Mouse (Mus musculus): ENCODE results near the gene Krtap1-4. TPM values are rescaled to one million over a fixed set of nuclear protein-coding genes. Genes with fewer than 3 reads are reported as not detected.

The Krtap1-4 gene
- polyA plus RNA-seq (2014; fragmentation: Illumina TruSeq; extraction: RNeasy Lipid Tissue Mini Kit (QIAGEN cat#74804); ENCODE audit: low read depth, low replicate concordance), result not detected

DNA sequence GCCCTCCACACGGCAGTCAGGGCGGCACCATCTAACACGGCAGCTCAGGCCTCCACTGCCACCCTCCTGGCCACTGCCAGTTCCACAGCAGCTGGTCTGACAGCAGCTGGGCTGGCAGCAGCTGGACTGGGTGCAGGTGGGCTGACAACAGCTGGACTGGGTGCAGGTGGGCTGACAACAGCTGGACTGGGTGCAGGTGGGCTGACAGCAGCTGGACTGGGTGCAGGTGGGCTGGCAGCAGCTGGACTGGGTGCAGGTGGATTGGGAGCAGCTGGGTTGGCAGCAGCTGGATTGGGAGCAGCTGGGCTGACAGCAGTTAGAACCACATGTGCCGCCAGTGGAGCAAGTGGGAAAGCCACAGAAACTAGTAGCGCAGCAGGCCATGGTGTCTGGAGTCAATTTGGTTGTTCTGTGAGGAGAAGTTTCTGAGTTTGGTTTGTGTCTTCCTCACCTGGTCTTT is at the start of gene Krtap1-4:
Gene Krtap1-4 (minus strand): TSS at position 410 of the 460 bp plus-strand sequence.

DNA sequence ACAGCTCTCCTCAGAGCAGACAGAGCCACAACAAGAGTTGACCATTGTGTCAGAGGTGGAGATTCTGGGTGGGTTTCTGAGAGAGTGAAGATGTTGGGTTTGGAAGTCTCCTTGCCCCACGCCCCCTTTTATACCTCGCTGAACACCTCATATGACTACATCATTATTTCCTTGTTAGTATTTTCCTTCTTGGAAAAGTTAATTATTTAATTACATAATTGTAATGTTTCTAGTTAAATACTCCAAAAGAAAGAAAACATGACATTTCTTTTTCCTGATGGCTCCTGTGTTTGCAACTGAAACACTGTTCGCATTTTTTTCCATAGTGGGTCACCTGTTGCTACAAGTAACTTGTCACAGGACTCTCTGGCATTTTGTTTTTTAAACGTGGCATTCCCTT is 44.7 kb upstream of the Krtap1-4 start, which contains the start of gene Krtap4-1:
Gene Krtap4-1 (minus strand): TSS at position 101 of the 400 bp plus-strand sequence.

DNA sequence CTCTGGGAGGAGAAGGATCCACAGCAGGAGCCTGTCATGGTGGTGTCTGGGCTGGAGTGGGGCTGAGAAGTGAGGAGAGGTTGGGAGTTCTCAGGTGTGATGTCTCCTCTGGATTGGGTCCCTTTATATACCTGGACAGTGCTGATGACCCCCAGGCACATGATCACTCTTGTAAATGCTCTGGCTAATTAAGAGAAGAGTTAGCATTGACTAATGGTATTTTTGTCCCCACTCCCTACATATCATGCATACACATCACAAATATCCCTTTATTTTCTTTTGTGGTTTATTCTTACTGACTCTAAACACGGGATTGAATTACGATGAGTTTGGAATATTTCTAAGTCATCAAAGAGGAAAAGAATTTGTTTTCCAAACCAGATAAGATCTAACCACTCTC is 36.9 kb upstream of the Krtap1-4 start, which contains the start of gene Gm11562:
Gene Gm11562 (minus strand): TSS at position 101 of the 400 bp plus-strand sequence.

DNA sequence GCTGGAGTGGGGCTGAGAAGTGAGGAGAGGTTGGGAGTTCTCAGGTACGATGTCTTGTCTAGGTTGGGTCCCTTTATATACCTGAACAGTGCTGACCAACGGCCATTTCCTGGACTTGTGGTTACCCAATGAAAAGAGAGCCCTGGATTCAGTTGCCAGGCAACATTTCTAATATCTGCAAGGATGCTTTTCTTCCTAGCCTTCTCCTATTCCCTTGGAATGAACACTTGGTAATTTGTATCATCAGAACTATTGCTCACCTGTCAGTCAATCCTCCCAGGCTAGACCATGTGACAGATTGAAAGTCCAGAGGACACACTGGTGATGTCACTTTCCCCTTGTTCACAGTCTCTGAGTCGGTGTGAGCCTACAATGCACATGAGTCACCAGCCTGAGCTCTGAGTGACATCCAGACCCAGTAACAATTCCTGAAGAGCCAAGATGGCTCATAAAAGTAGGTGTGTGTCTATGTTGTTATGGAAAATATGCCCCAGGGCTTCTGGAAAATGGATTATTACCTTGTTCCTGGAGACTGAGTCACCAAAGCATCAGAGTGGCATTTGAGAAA is 31.4 kb upstream of the Krtap1-4 start, which contains the start of gene Krtap2-4:
Gene Krtap2-4 (minus strand): TSS at position 51 of the 568 bp plus-strand sequence.

DNA sequence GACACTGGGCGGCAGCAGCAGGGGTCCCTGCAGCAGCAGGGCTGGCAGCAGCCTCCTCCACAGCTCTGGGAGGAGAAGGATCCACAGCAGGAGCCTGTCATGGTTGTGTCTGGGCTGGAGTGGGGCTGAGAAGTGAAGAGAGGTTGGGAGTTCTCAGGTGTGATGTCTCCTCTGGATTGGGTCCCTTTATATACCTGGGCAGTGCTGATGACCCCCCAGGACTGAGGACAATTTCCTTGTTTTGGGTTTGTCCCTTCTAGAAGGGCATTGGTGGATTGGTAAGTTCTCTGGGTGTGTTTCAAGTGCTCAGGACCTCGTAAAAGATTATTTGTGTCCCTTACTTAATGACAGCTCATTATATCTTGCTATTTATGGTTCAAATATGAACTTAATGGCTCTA is 26.6 kb upstream of the Krtap1-4 start, which contains the start of gene Gm11937:
Gene Gm11937 (minus strand): TSS at position 101 of the 400 bp plus-strand sequence.

DNA sequence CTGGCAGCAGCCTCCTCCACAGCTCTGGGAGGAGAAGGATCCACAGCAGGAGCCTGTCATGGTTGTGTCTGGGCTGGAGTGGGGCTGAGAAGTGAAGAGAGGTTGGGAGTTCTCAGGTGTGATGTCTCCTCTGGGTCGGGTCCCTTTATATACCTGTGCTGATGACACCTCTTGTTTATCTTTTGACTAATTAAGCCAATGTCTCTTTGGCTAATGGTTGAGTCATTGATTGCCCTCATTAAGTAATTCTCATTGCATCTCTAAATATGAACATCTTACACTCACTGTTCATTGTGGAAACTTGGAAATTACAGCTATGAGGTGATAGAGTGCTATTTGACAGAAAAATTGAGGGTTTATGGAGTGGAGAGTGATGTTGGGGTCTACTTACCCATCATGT is 19.8 kb upstream of the Krtap1-4 start, which contains the start of gene Gm11938:
Gene Gm11938 (minus strand): TSS at position 101 of the 400 bp plus-strand sequence.

DNA sequence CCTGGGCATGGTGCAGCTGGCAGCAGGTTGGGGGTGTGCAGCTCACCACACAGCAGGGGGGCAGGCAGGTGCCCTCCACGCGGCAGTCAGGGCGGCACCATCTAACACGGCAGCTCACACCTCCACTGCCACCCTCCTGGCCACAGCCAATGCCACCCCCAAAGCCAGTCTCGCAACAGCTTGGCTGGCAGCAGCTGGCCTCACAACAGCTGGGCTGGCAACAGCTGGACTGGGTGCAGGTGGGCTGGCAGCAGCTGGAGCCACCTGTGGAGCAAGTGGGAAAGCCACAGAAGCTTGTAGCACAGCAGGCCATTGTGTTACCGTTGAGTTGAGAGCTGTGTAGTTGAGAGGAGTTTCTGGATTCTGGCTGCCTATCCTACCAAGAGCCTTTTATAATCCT is 14.3 kb upstream of the Krtap1-4 start, which contains the start of gene Krtap9-3:
Gene Krtap9-3 (minus strand): TSS at position 364 of the 400 bp plus-strand sequence.

DNA sequence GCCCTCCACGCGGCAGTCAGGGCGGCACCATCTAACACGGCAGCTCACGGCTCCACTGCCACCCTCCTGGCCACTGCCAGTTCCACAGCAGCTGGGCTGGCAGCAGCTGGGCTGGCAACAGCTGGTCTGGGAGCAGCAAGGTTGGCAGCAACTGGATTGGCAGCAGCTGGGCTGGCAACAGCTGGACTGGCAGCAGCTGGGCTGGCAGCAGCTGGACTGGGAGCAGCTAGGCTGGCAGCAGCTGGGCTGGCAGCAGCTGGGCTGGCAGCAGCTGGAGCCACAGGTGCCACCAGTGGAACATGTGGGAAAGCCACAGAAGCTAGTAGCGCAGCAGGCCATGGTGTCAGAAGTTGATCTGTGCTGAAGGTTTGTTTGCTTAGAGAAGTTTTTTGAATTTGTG is 7.5 kb upstream of the Krtap1-4 start, which contains the start of gene Krtap1-3:
Gene Krtap1-3 (minus strand): TSS at position 359 of the 400 bp plus-strand sequence.

DNA sequence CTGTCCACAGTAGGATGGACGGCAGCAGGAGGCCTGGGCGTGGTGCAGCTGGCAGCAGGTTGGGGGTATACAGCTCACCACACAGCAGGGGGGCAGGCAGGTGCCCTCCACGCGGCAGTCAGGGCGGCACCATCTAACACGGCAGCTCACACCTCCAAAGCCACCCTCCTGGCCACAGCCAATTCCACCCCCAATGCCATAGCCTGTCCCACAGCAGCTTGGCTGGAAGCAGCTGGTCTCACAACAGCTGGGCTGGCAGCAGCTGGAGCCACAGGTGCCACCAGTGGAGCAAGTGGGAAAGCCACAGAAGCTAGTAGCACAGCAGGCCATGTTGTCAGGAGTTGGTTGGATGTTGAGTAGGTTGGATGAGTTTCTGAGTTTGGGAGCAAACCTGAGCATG is 2.8 kb downstream of the Krtap1-4 start, which contains the start of gene Krtap1-5:
Gene Krtap1-5 (minus strand): TSS at position 381 of the 400 bp plus-strand sequence.

DNA sequence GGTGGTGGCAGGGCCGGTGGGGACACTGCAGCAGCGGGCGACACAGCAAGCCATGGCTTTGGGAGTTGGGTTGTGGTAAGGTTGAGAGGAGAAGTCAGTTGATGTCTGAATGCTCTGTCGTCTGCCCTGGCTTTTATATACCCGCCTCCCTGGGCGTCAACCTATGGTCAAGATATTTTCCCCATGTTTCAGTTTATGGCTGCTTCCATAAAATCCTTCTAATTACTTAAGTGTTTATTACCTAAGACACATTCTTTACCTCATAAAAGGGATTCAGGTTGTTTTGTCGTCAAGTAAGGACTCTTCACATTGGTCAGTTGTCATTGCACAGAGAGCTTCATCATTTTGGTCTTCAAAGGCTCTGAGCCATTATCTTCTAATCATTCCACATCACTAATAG is 16.9 kb downstream of the Krtap1-4 start, which contains the start of gene Krtap3-1:
Gene Krtap3-1 (minus strand): TSS at position 101 of the 400 bp plus-strand sequence.

DNA sequence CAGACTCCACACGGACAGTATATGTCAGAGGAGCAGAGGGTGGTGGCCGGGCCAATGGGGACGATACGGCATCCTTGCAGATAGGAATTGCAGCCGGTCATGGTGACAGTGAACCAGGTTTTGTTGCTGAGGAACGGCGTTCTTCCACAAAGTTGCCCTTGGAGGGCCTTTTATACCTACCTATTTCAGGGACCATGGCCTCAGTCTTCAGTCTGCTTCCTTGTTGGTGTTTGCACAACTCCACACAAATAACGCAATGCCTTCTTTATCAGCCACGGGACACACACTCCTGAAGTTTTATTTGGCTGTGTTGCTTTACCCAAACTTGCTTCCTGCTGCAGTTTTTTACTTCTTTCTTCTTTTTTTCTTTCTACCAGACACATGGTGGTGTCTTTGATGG is 24.1 kb downstream of the Krtap1-4 start, which contains the start of gene Gm11939:
Gene Gm11939 (minus strand): TSS at position 101 of the 400 bp plus-strand sequence.

DNA sequence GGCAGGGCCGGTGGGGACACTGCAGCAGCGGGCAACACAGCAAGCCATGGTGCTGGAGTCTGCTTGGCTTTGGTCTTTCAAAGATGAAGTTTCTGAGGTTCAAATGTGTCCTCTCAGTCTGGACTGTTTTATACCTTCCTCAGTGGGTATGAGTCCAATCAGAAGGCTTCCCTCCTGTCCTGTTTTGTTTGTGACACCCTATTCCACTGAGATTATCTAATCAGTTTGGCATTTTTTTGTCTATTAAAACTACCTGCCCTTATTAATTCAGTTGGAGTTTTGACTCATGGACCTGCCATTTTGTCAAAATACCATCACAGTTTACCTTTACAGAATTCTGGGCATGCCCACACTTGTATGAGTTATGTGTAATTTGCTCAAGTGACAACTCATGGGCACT is 26.7 kb downstream of the Krtap1-4 start, which contains the start of gene Krtap3-2:
Gene Krtap3-2 (minus strand): TSS at position 101 of the 400 bp plus-strand sequence.

DNA sequence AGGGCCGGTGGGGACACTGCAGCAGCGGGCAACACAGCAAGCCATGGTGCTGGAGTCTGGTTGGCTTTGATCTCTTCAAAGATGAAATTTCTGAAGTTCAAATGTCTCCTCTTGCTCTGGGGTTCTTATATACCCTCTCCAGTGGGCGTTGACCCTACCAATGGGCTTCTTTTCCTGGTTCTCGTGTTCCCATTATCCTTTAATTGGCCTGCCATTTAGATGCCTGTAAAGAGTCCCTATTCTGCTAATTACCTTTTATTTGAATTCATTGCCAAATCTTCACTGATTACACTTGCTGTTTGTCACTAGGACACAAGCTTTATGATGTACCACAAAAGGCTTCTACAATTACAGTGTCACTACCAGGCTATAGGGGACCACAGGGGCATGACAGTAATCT is 32.7 kb downstream of the Krtap1-4 start, which contains the start of gene Krtap3-3:
Gene Krtap3-3 (minus strand): TSS at position 101 of the 400 bp plus-strand sequence.

Other genes with a start within 250 kb of the Krtap1-4 start
- gene Krt26, start 245.7 kb downstream of the Krtap1-4 start, polyA plus RNA-seq (2014; fragmentation: Illumina TruSeq; extraction: RNeasy Lipid Tissue Mini Kit (QIAGEN cat#74804); ENCODE audit: low read depth, low replicate concordance), result not detected
- not detected for gene Krt27, start 232.6 kb downstream of the Krtap1-4 start, polyA plus RNA-seq (2014; fragmentation: Illumina TruSeq; extraction: RNeasy Lipid Tissue Mini Kit (QIAGEN cat#74804); ENCODE audit: low read depth, low replicate concordance)
- gene Krt28, start 208.8 kb downstream of the Krtap1-4 start, polyA plus RNA-seq (2014; fragmentation: Illumina TruSeq; extraction: RNeasy Lipid Tissue Mini Kit (QIAGEN cat#74804); ENCODE audit: low read depth, low replicate concordance), result not detected
- 4.5 TPM for gene Krt10, start 194.3 kb downstream of the Krtap1-4 start, polyA plus RNA-seq (2014; fragmentation: Illumina TruSeq; extraction: RNeasy Lipid Tissue Mini Kit (QIAGEN cat#74804); ENCODE audit: low read depth, low replicate concordance)
- gene Krt12, start 161.4 kb downstream of the Krtap1-4 start, polyA plus RNA-seq (2014; fragmentation: Illumina TruSeq; extraction: RNeasy Lipid Tissue Mini Kit (QIAGEN cat#74804); ENCODE audit: low read depth, low replicate concordance), result not detected
- 0.31 TPM for gene Krt20, start 145.5 kb downstream of the Krtap1-4 start, polyA plus RNA-seq (2014; fragmentation: Illumina TruSeq; extraction: RNeasy Lipid Tissue Mini Kit (QIAGEN cat#74804); ENCODE audit: low read depth, low replicate concordance)
- gene Krt23, start 90.5 kb downstream of the Krtap1-4 start, polyA plus RNA-seq (2014; fragmentation: Illumina TruSeq; extraction: RNeasy Lipid Tissue Mini Kit (QIAGEN cat#74804); ENCODE audit: low read depth, low replicate concordance), result not detected
- gene Krt39, start 62.3 kb downstream of the Krtap1-4 start, polyA plus RNA-seq (2014; fragmentation: Illumina TruSeq; extraction: RNeasy Lipid Tissue Mini Kit (QIAGEN cat#74804); ENCODE audit: low read depth, low replicate concordance), result not detected
- not detected for gene Krt40, start 40.5 kb downstream of the Krtap1-4 start, polyA plus RNA-seq (2014; fragmentation: Illumina TruSeq; extraction: RNeasy Lipid Tissue Mini Kit (QIAGEN cat#74804); ENCODE audit: low read depth, low replicate concordance)
- not detected for gene Krtap3-3, start 32.8 kb downstream of the Krtap1-4 start, polyA plus RNA-seq (2014; fragmentation: Illumina TruSeq; extraction: RNeasy Lipid Tissue Mini Kit (QIAGEN cat#74804); ENCODE audit: low read depth, low replicate concordance)
- gene Krtap3-2, start 26.8 kb downstream of the Krtap1-4 start, polyA plus RNA-seq (2014; fragmentation: Illumina TruSeq; extraction: RNeasy Lipid Tissue Mini Kit (QIAGEN cat#74804); ENCODE audit: low read depth, low replicate concordance), result not detected
- gene Gm11939, start 24.2 kb downstream of the Krtap1-4 start, polyA plus RNA-seq (2014; fragmentation: Illumina TruSeq; extraction: RNeasy Lipid Tissue Mini Kit (QIAGEN cat#74804); ENCODE audit: low read depth, low replicate concordance), result not detected
- not detected for gene Krtap3-1, start 17.0 kb downstream of the Krtap1-4 start, polyA plus RNA-seq (2014; fragmentation: Illumina TruSeq; extraction: RNeasy Lipid Tissue Mini Kit (QIAGEN cat#74804); ENCODE audit: low read depth, low replicate concordance)
- not detected for gene Krtap1-5, start 2.6 kb downstream of the Krtap1-4 start, polyA plus RNA-seq (2014; fragmentation: Illumina TruSeq; extraction: RNeasy Lipid Tissue Mini Kit (QIAGEN cat#74804); ENCODE audit: low read depth, low replicate concordance)
- not detected for gene Krtap1-3, start 7.7 kb upstream of the Krtap1-4 start, polyA plus RNA-seq (2014; fragmentation: Illumina TruSeq; extraction: RNeasy Lipid Tissue Mini Kit (QIAGEN cat#74804); ENCODE audit: low read depth, low replicate concordance)
- not detected for gene Krtap9-3, start 14.5 kb upstream of the Krtap1-4 start, polyA plus RNA-seq (2014; fragmentation: Illumina TruSeq; extraction: RNeasy Lipid Tissue Mini Kit (QIAGEN cat#74804); ENCODE audit: low read depth, low replicate concordance)
- not detected for gene Gm11938, start 19.7 kb upstream of the Krtap1-4 start, polyA plus RNA-seq (2014; fragmentation: Illumina TruSeq; extraction: RNeasy Lipid Tissue Mini Kit (QIAGEN cat#74804); ENCODE audit: low read depth, low replicate concordance)
- not detected for gene Gm11937, start 26.5 kb upstream of the Krtap1-4 start, polyA plus RNA-seq (2014; fragmentation: Illumina TruSeq; extraction: RNeasy Lipid Tissue Mini Kit (QIAGEN cat#74804); ENCODE audit: low read depth, low replicate concordance)
- not detected for gene Krtap2-4, start 31.2 kb upstream of the Krtap1-4 start, polyA plus RNA-seq (2014; fragmentation: Illumina TruSeq; extraction: RNeasy Lipid Tissue Mini Kit (QIAGEN cat#74804); ENCODE audit: low read depth, low replicate concordance)
- gene Gm11562, start 36.8 kb upstream of the Krtap1-4 start, polyA plus RNA-seq (2014; fragmentation: Illumina TruSeq; extraction: RNeasy Lipid Tissue Mini Kit (QIAGEN cat#74804); ENCODE audit: low read depth, low replicate concordance), result not detected
- not detected for gene Krtap4-1, start 44.6 kb upstream of the Krtap1-4 start, polyA plus RNA-seq (2014; fragmentation: Illumina TruSeq; extraction: RNeasy Lipid Tissue Mini Kit (QIAGEN cat#74804); ENCODE audit: low read depth, low replicate concordance)
- gene Krtap4-2, start 51.4 kb upstream of the Krtap1-4 start, polyA plus RNA-seq (2014; fragmentation: Illumina TruSeq; extraction: RNeasy Lipid Tissue Mini Kit (QIAGEN cat#74804); ENCODE audit: low read depth, low replicate concordance), result not detected
- not detected for gene Krtap4-7, start 60.4 kb upstream of the Krtap1-4 start, polyA plus RNA-seq (2014; fragmentation: Illumina TruSeq; extraction: RNeasy Lipid Tissue Mini Kit (QIAGEN cat#74804); ENCODE audit: low read depth, low replicate concordance)
- not detected for gene Gm11555, start 66.6 kb upstream of the Krtap1-4 start, polyA plus RNA-seq (2014; fragmentation: Illumina TruSeq; extraction: RNeasy Lipid Tissue Mini Kit (QIAGEN cat#74804); ENCODE audit: low read depth, low replicate concordance)
- gene Gm11563, start 75.3 kb upstream of the Krtap1-4 start, polyA plus RNA-seq (2014; fragmentation: Illumina TruSeq; extraction: RNeasy Lipid Tissue Mini Kit (QIAGEN cat#74804); ENCODE audit: low read depth, low replicate concordance), result not detected
- gene Krtap4-6, start 82.3 kb upstream of the Krtap1-4 start, polyA plus RNA-seq (2014; fragmentation: Illumina TruSeq; extraction: RNeasy Lipid Tissue Mini Kit (QIAGEN cat#74804); ENCODE audit: low read depth, low replicate concordance), result not detected
- gene Gm14190, start 107.1 kb upstream of the Krtap1-4 start, polyA plus RNA-seq (2014; fragmentation: Illumina TruSeq; extraction: RNeasy Lipid Tissue Mini Kit (QIAGEN cat#74804); ENCODE audit: low read depth, low replicate concordance), result not detected
- not detected for gene Gm14180, start 150.6 kb upstream of the Krtap1-4 start, polyA plus RNA-seq (2014; fragmentation: Illumina TruSeq; extraction: RNeasy Lipid Tissue Mini Kit (QIAGEN cat#74804); ENCODE audit: low read depth, low replicate concordance)
- gene Gm11595, start 189.3 kb upstream of the Krtap1-4 start, polyA plus RNA-seq (2014; fragmentation: Illumina TruSeq; extraction: RNeasy Lipid Tissue Mini Kit (QIAGEN cat#74804); ENCODE audit: low read depth, low replicate concordance), result not detected
- not detected for gene Krtap4-8, start 197.1 kb upstream of the Krtap1-4 start, polyA plus RNA-seq (2014; fragmentation: Illumina TruSeq; extraction: RNeasy Lipid Tissue Mini Kit (QIAGEN cat#74804); ENCODE audit: low read depth, low replicate concordance)
- gene Krtap4-9, start 201.5 kb upstream of the Krtap1-4 start, polyA plus RNA-seq (2014; fragmentation: Illumina TruSeq; extraction: RNeasy Lipid Tissue Mini Kit (QIAGEN cat#74804); ENCODE audit: low read depth, low replicate concordance), result not detected
- not detected for gene Gm11596, start 209.8 kb upstream of the Krtap1-4 start, polyA plus RNA-seq (2014; fragmentation: Illumina TruSeq; extraction: RNeasy Lipid Tissue Mini Kit (QIAGEN cat#74804); ENCODE audit: low read depth, low replicate concordance)
- not detected for gene Gm11569, start 215.3 kb upstream of the Krtap1-4 start, polyA plus RNA-seq (2014; fragmentation: Illumina TruSeq; extraction: RNeasy Lipid Tissue Mini Kit (QIAGEN cat#74804); ENCODE audit: low read depth, low replicate concordance)
- not detected for gene Gm11554, start 220.8 kb upstream of the Krtap1-4 start, polyA plus RNA-seq (2014; fragmentation: Illumina TruSeq; extraction: RNeasy Lipid Tissue Mini Kit (QIAGEN cat#74804); ENCODE audit: low read depth, low replicate concordance)
- not detected for gene Krtap4-13, start 226.2 kb upstream of the Krtap1-4 start, polyA plus RNA-seq (2014; fragmentation: Illumina TruSeq; extraction: RNeasy Lipid Tissue Mini Kit (QIAGEN cat#74804); ENCODE audit: low read depth, low replicate concordance)
- gene Gm11564, start 232.0 kb upstream of the Krtap1-4 start, polyA plus RNA-seq (2014; fragmentation: Illumina TruSeq; extraction: RNeasy Lipid Tissue Mini Kit (QIAGEN cat#74804); ENCODE audit: low read depth, low replicate concordance), result not detected

Data from heart, adult 10 weeks (tissue).